Mouse (Mus musculus) cerebellum, postnatal 36 days (tissue): ENCODE measurements at regions not wholly inside any gene's neighbourhood (a gene's known extent, or its start where the extent isn't known, plus 50 kb on each side); places are given as distances from the start of the nearest gene placed in this dataset.

ENCODE experiments used
- DNase-seq, 2 experiments: peaks; one replicate each; pipeline ENCODE4 v3.0.0; 2021 to 2022; ENCODE audit warnings: mixed read lengths in 2 of 2

- no peak for DNase-seq
Measured at GRCm38 (mm10) chr15:36719241-36719640, 288.3 kb downstream of the Zfp706 start.

DNA sequence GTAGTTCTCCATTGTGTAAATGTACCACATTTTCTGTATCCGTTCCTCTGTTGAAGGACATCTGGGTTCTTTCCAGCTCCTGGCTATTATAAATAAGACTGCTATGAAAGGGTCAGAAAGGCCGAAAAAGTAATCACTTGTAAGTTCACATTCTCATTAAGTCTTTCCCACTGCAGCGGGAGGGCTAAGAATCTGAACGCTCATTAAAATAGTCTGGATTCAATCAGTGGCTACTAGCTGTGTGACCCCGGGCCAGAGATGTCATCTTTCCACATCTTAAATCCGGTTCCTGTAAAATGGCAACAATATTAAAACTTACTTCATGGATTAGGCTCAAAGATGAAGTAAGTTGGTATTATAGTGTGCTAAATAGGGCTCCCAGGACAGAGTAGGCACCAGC lies 289.7 kb downstream of the Zfp706 start:
- DNase-seq = no peak

- DNase-seq = no peak
Measured at GRCm38 (mm10) chr15:36716686-36717038, 290.9 kb downstream of the Zfp706 start.

DNA sequence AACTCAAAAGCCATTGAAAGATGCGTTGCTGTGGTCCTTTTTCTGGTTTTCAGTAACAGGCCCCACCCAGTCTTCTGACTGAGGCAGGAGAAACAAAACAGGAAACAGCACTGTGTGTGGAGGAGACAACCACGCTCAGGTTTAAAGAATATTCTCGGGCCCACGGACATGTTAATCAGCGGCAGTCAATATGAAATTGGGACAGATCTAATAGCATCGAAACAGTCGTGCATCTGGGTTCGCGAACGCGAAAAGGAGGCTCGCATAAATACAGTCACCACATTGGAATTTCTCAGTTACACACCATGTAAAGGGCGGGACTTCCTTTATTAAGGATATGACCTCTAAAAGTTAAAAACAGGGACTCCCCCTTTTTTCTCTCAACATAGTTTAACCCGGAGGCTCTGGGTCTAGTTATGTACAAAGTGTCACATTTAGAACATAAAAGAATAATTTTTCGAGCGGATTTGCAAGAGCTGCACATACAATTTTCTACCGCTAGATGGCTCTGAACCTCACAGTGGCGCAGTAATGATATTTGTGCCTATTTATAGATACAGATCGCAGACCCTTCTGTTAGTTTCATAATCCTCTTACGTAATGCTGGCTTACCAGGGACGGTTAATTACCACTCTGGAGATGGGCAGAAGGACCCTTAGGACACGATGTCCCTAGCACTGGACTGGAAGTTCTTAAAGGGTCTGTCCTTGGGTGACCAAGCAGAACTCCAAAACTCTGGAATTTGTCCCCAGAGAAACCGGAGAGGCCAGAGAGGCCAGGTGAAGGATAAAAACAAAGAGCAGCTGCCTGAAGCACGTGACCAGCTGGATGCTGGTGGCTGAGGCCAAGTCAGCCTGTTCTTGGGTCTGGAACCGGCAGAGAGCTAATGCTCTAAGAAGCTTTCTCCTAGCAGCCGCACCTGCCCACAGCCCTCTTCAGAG lies 291.6 kb downstream of the Zfp706 start:
- DNase-seq = peak; percentile 76 to 89

GRCm38 (mm10) chr15:36715159-36715558 lies 292.4 kb downstream of the Zfp706 start:
- no peak for DNase-seq

DNA sequence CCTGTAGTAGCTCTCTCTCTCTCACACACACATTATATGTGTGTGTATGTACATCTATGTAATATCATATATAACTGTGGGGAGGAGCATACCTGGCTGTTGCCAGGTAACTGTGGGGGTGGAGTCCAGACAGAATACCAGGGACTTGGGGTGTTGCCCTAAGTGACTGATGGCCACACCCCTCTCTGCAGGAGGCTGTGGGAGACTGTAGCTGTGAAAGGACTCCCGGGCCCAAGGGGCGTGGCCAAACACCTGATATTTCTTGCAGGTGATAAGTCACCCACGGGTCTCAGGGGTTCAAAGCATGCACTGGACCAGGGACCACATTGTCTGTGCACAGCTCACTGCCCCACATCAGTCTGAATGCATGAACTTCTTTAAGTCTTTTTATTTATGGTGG lies 297.8 kb downstream of the Zfp706 start:
- DNase-seq = no peak

- peak; percentile 81 to 84 for DNase-seq
Measured at GRCm38 (mm10) chr15:36708471-36708870, 299.1 kb downstream of the Zfp706 start.

GRCm38 (mm10) chr15:36705990-36706389 lies 301.6 kb downstream of the Zfp706 start:
- DNase-seq = peak; percentile 34 to 37

DNA sequence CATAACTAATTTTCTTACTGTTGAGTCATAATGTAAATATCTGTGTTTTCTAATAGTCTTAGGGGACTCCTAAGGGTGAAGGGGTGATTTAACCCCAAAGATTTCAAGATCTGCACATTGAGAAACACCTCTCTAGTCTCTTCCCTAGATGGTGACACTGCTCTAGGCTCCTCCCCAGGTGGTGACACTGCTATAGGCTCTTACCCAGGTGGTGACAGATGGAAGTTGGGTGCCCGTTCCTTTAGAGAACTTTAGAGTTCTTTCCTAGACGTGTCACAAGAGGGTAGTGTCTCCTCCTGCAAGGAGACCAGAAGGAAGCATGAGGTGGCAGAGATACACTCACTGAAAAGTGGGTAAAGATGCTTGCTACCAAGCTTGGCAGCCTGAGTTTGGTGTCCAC lies 302.2 kb downstream of the Zfp706 start:
- no peak for DNase-seq

DNA sequence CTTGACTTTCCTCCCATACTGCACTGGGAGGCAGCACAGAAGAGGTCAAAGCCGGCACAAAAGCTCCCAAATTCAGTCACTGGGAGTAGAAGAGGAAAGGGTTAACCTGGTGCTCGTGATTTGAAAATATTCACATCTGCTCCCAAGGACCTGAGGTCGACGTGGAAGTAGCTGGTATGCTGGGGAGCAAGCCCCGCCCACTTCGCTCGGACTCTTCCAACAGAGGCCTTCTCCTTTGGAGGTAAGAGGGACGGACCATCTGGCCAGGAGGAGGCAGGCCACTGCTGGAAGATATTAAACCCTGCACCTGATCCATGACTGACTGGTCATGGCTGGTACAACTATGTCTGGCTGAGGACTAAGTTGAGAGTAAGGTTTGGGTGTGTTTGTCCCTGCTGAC lies 305.7 kb downstream of the Zfp706 start:
- DNase-seq = no peak

- no peak for DNase-seq
Measured at GRCm38 (mm10) chr15:36700196-36700595, 307.4 kb downstream of the Zfp706 start.

- peak; percentile 43 to 46 for DNase-seq
Measured at GRCm38 (mm10) chr15:36695199-36696129, 312.1 kb downstream of the Zfp706 start.

- DNase-seq = no peak
Measured at GRCm38 (mm10) chr15:36691002-36691652, 316.4 kb downstream of the Zfp706 start.

DNA sequence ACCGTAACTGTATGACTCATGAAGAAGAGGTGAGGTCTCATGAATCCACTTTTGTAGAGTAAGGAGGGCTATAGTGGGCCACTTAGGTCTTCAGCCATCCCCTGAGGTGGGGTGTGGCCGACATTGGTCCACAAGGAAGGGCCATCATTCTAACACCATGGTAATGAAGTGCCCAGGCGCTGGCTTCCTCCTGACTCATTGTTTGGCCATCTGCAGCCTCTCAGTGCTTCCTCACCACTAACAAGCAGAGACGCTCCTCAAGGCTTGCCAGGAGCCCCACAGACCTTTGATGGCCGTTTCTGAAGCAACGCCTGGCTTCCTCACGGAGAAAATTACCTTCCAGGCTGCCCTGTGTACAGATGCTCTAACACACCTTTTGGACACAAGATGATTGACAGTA lies 317.7 kb downstream of the Zfp706 start:
- DNase-seq = peak in 1 of 2 experiments; percentile 13

GRCm38 (mm10) chr15:36689301-36689700 lies 318.3 kb downstream of the Zfp706 start:
- DNase-seq = no peak

GRCm38 (mm10) chr15:36688051-36688754 lies 319.4 kb downstream of the Zfp706 start:
- no peak for DNase-seq

GRCm38 (mm10) chr15:36684684-36685083 lies 322.9 kb downstream of the Zfp706 start:
- no peak for DNase-seq

- no peak for DNase-seq
Measured at GRCm38 (mm10) chr15:36682832-36683231, 324.7 kb downstream of the Zfp706 start.

- no peak for DNase-seq
Measured at GRCm38 (mm10) chr15:36682159-36682558, 325.4 kb downstream of the Zfp706 start.

DNA sequence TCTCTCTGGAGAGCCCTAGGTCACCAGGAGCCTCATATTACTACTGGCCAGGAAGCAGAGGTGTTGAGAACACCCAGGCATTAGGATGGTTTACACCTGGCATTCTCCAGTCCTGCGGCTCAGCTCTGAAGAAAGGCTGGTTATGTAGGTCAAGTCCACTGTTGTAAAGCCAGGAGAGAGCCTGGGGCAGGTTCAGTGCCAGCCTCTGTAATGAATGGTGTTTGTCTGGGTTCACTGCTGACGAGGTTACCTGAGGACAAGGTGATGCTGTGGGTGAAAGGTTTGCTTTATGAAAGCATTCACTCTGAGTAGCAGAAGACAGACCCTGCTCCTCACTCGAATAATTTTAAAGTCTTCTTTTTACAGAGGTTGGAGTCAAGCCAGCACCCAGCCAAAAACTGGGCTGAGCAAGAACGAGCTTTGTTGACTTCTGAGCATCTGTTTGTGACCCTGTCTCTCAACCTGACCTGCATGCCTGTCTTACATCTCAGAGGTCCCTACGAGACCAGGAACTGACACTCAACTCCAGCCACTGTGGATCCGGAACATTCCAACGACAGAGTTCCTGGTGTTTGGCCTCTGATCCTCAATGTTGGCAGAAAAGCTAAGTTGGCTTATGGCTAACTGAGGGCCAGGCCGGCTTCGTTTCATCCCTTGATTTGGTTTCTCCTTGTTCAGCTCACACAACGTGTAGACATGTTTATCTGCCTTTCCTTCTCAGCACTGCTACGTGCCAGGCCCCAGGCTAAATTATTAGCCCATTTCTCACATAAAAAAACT lies 327.0 kb downstream of the Zfp706 start:
- no peak for DNase-seq

DNA sequence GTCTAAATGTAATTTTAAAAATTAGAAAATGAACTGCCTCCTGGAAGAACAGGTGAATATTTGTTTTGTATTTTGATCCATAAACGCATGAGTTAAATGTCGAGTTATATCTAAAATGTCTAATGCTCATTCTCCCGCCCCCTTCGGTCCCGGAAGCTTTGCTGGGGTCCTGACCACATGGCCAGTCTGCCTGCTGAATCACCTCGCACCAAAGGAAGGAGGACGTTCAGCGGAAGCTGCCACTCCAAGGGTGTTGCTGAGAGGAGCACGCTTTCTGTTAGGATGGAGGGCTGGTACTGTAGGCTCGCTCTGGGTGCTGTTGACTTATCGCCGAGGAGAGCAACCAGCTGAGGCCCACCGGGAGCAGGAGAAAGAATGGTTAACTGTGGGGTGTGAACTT lies 328.0 kb downstream of the Zfp706 start:
- no peak for DNase-seq

- DNase-seq = no peak
Measured at GRCm38 (mm10) chr15:36669748-36670147, 337.8 kb downstream of the Zfp706 start.
